Mouse (Mus musculus) neutrophil, adult 65 days (primary cell): Measurements from ENCODE around the gene Mpc2. TPM values are rescaled to one million over a fixed set of nuclear protein-coding genes. Genes with fewer than 3 reads are reported as not detected.

Source experiments
- total RNA-seq: library from RNA; stranded (reverse); gene quantifications from 2 replicates; pipeline ENCODE4 v1.2.4, GENCODE M21; 2023

Mpc2 gene
- 69.5 and 74.3 TPM in 2 replicates for total RNA-seq

GRCm38 (mm10) chr1:165460360-165460800 is at the start of gene Mpc2, which contains the start of gene Dcaf6:
Gene Mpc2, plus strand, starts transcription at chr1:165460637.
Gene Dcaf6, minus strand, starts transcription at chr1:165460475.

GRCm38 (mm10) chr1:165484688-165485233 is 24.3 kb downstream of the Mpc2 start, which contains the start of gene Adcy10:
Gene Adcy10, plus strand, starts transcription at chr1:165485183.

Other genes starting within 250 kb of the Mpc2 start
- 38.7 and 45.0 TPM in 2 replicates for gene Tiprl, start 223.6 kb upstream of the Mpc2 start, total RNA-seq
- not detected in 2 replicates for gene Gpr161, start 164.8 kb upstream of the Mpc2 start, total RNA-seq
- gene Dcaf6, start 162 bp upstream of the Mpc2 start, total RNA-seq: 29.2 and 47.4 TPM in 2 replicates
- gene Adcy10, start 24.5 kb downstream of the Mpc2 start, total RNA-seq: 0.25 and 1.4 TPM in 2 replicates
- gene Mpzl1, start 173.9 kb downstream of the Mpc2 start, total RNA-seq: 3.2 and 4.7 TPM in 2 replicates
- gene Rcsd1, start 249.1 kb downstream of the Mpc2 start, total RNA-seq: 340 and 360 TPM in 2 replicates